Mouse (Mus musculus): Measurements from ENCODE around the gene Tmem158.

DNA sequence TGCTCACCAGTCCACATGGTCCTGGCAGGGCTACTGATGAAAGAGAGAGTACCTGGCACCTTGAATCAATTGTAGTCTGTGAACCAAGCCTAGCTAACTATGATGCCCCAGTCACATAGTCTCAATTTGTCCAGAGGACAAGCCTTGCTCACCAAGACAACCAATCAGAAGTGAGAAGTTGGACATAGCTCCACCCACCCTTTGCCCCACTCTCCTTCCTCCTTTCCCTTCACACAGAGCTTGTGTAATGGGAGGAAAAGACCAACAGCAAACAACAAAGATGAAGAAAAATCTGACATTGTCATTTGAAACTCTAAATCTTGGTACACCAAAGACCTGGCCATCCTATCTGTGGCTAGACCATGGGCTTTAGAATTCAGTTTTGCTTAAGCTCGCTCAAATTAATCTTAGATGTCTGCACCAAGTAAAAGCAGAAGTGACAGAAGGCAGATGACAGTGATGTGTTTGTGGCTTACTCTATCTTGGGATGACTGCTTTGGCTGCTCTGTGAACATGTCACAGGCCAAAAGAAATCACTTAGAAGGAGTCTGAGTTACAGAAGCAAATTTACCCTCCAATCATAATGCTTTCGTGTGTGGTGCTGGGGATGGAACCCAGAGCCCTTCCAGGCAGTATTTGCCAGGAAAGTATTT is 9.5 kb upstream of the Tmem158 start:
- TF ChIP-seq CTCF (IDR thresholded peaks at IDR 0.05; ENCODE audit: extremely low read depth, insufficient read depth, insufficient read length, insufficient replicate concordance) (no peak), POLR2A (IDR thresholded peaks at IDR 0.05; ENCODE audit: low read depth, low read length) (no peak)
